In the genomic region with DNA sequence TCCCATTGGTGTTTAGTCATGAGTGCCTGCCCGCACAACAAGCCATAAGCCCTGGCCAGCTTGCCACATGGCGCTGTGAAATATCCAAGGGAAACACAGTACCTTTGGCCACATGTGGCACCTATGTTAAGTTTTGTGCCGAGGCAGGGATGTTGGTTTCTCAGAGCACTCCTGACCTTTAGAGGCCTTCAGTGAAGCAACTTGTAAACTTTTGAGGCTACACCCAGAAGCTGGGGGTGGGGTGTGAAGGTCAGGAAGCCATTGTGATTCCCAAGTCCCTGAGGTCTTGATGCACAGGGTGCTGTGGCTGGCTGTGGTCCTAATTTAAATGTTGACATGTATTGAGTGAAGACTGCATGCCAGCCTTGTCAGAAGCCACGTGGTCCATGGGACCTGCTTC, we compare ENCODE assay signal across 13 mouse cellular contexts. TPM values are rescaled to one million over a fixed set of nuclear protein-coding genes. Genes with fewer than 3 reads are reported as not detected.
DNase-seq lines count a peak whose midpoint lies in the region; ATAC-seq and TF ChIP-seq lines count a peak whose summit lies in the region.
"Had no signal": no experiment of that assay in that cellular context is flagged by ENCODE, and none has a peak within 500 bp of the region (broad histone marks: within the 10 kb centered on the region; RNA-seq: fewer than 3 reads in every experiment).

No protein-coding gene starts in this region.

- H3K79me2 ChIP-seq in heart, adult 2 months (replicated peaks; ENCODE audit: control insufficient read depth, insufficient read depth, low read length): peaks cover 17% of the 10 kb centered on the region
- peaks cover 39% of the 10 kb centered on the region for H3K79me2 ChIP-seq in liver, adult 2 months (ENCODE audit: control insufficient read depth, insufficient read depth, low read length)

- no peak for TF ChIP-seq CTCF in heart, adult 2 months (IDR thresholded peaks at IDR 0.05)
- TF ChIP-seq CTCF in liver, adult 2 months (IDR thresholded peaks at IDR 0.05; ENCODE audit: low read depth, low read length): no peak

- H3K27me3 ChIP-seq in heart, adult 2 months (ENCODE audit: control insufficient read depth, insufficient read depth, low read length): no peaks in the 10 kb centered on the region
- no peaks in the 10 kb centered on the region for H3K27me3 ChIP-seq in liver, adult 2 months (ENCODE audit: control insufficient read depth, insufficient read depth, low read length)
- no peaks in the 10 kb centered on the region for H3K27me3 ChIP-seq in limb, embryonic 13.5 days

- TF ChIP-seq EP300 in heart, adult 2 months (IDR thresholded peaks at IDR 0.05; ENCODE audit: insufficient read depth, low read depth, low read length): no peak

- DNase-seq in heart, adult 2 months: no peak
- no peak for DNase-seq in heart, postnatal 14 days
- peak; percentile 41 for DNase-seq in liver, adult 2 months (ENCODE audit: extremely low read depth, low read depth, low spot score)
- DNase-seq in liver (no peak), R1 (ENCODE audit: low read depth, low spot score) (peak; percentile 35)
- DNase-seq in gastrocnemius, postnatal 25 days: no peak
- DNase-seq in T-cell, adult 2 months (ENCODE audit: low spot score): no peak
- DNase-seq: adrenal gland, postnatal 10 days; lung, adult 18-20 months had no signal

- no peak for ATAC-seq in limb, embryonic 13.5 days (ENCODE audit: low FRiP score, low read depth)

- no peaks in the 10 kb centered on the region for H3K9me3 ChIP-seq in limb, embryonic 13.5 days

- H3K9ac ChIP-seq in heart, adult 2 months (ENCODE audit: low read depth, low read length): no peak overlapping the region
- H3K9ac ChIP-seq in liver, adult 2 months (ENCODE audit: low read depth, low read length): no peak overlapping the region
- H3K9ac ChIP-seq in limb, embryonic 13.5 days: no peak overlapping the region
- H3K9ac ChIP-seq: hindbrain, embryonic 14.5 days had no signal

- H3K27ac ChIP-seq in heart, adult 2 months: peak overlapping the region; percentile 84
- peak overlapping the region; percentile 57 for H3K27ac ChIP-seq in liver, adult 2 months (replicated peaks; ENCODE audit: insufficient read depth, low read depth, low read length)
- 0 out of 2 replicates have a peak overlapping the region, but pooled peaks have one; percentile 6 for H3K27ac ChIP-seq in limb, embryonic 13.5 days
- H3K27ac ChIP-seq: hindbrain, embryonic 14.5 days had no signal

- intact Hi-C loops in heart, adult 2 months (cut with DNase I): no loop called here
- intact Hi-C loops in heart, postnatal 14 days (cut with DNase I): no loop called here

- H3K4me1 ChIP-seq in heart, adult 2 months (ENCODE audit: control insufficient read depth, insufficient read depth, low read length): peaks cover 51% of the 10 kb centered on the region
- H3K4me1 ChIP-seq in liver, adult 2 months (ENCODE audit: control insufficient read depth, insufficient read depth, low read length): peaks cover 71% of the 10 kb centered on the region
- H3K4me1 ChIP-seq in limb, embryonic 13.5 days: peaks cover 16% of the 10 kb centered on the region

- no peaks in the 10 kb centered on the region for H3K36me3 ChIP-seq in heart, adult 2 months (ENCODE audit: control insufficient read depth, insufficient read depth, low read length)
- H3K36me3 ChIP-seq in liver, adult 2 months (ENCODE audit: control insufficient read depth, insufficient read depth, low read length): no peaks in the 10 kb centered on the region
- H3K36me3 ChIP-seq in limb, embryonic 13.5 days: 0 out of 2 replicates have a peak, but pooled peaks cover 3% of the 10 kb centered on the region

- H3K4me2 ChIP-seq in limb, embryonic 13.5 days (replicated peaks): no peak overlapping the region
- H3K4me2 ChIP-seq: hindbrain, embryonic 14.5 days had no signal

- H3K4me3 ChIP-seq in heart, adult 2 months: no peak overlapping the region
- no peak overlapping the region for H3K4me3 ChIP-seq in liver, adult 2 months (ENCODE audit: insufficient read depth, low read depth, low read length)
- no peak overlapping the region for H3K4me3 ChIP-seq in limb, embryonic 13.5 days

- no peak for TF ChIP-seq POLR2A in heart, adult 2 months (IDR thresholded peaks at IDR 0.05; ENCODE audit: insufficient read depth, low read depth, low read length)
- TF ChIP-seq POLR2A in liver, adult 2 months (IDR thresholded peaks at IDR 0.05; ENCODE audit: extremely low read depth, insufficient read depth, low read length): no peak

- 68% methylated on average over 4 of the region's 4 CpGs for WGBS in heart, adult 2 months
- 27% methylated on average over 4 of the region's 4 CpGs for WGBS in liver, adult 2 months
- WGBS in limb, embryonic 13.5 days: 81% methylated on average over 4 of the region's 4 CpGs

RNA-seq across cellular contexts. Expression of a gene that starts 22.9 kb away (rescaled TPM):
- total RNA-seq in heart, adult 2 months (2021): 10 to 100 TPM; 38.3 to 43.6 TPM
- 36.9 and 37.7 TPM in 2 replicates for polyA plus RNA-seq in heart, adult 2 months (2012; rRNA removed)
- 10 to 100 TPM; 50.6 to 55.5 TPM for total RNA-seq in heart, postnatal 14 days (2021)
- 27.7 and 38.9 TPM in 2 replicates for total RNA-seq in liver, adult 2 months (2014; rRNA removed)
- 30.2 and 35.7 TPM in 2 replicates for polyA plus RNA-seq in liver, adult 2 months (2012; rRNA removed)
- polyA plus RNA-seq in limb, embryonic 13.5 days (2015; fragmentation: Nextera tagmentation; extraction: Ambion mirVana): 42.3 and 42.5 TPM in 2 replicates
- 10 to 100 TPM; 16.8 to 17.8 TPM for total RNA-seq in gastrocnemius, postnatal 25 days (2021)

RNA-seq across cellular contexts. Expression of a gene that starts 26.8 kb away (rescaled TPM):
- total RNA-seq in heart, adult 2 months (2021): 10 to 100 TPM; 17.6 to 19.4 TPM
- polyA plus RNA-seq in heart, adult 2 months (2012; rRNA removed): 16.0 and 18.5 TPM in 2 replicates
- 10 to 100 TPM; 18.8 to 19.5 TPM for total RNA-seq in heart, postnatal 14 days (2021)
- total RNA-seq in liver, adult 2 months (2014; rRNA removed): 7.7 and 9.7 TPM in 2 replicates
- 18.6 and 19.1 TPM in 2 replicates for polyA plus RNA-seq in liver, adult 2 months (2012; rRNA removed)
- 32.6 and 34.8 TPM in 2 replicates for polyA plus RNA-seq in limb, embryonic 13.5 days (2015; fragmentation: Nextera tagmentation; extraction: Ambion mirVana)
- total RNA-seq in gastrocnemius, postnatal 25 days (2021): 10 to 100 TPM; 10.6 to 10.7 TPM

RNA-seq across cellular contexts. Expression of a gene that starts 43.4 kb away (rescaled TPM):
- total RNA-seq in heart, adult 2 months (2021): 1 to 10 TPM; 6.5 to 7.3 TPM
- 23.4 and 28.4 TPM in 2 replicates for polyA plus RNA-seq in heart, adult 2 months (2012; rRNA removed)
- total RNA-seq in heart, postnatal 14 days (2021): 1 to 10 TPM; 8.4 to 9.4 TPM
- 12.3 and 19.3 TPM in 2 replicates for total RNA-seq in liver, adult 2 months (2014; rRNA removed)
- polyA plus RNA-seq in liver, adult 2 months (2012; rRNA removed): 26.3 and 30.0 TPM in 2 replicates
- 47.8 and 51.5 TPM in 2 replicates for polyA plus RNA-seq in limb, embryonic 13.5 days (2015; fragmentation: Nextera tagmentation; extraction: Ambion mirVana)
- 1 to 10 TPM; 2.4 to 2.7 TPM for total RNA-seq in gastrocnemius, postnatal 25 days (2021)

RNA-seq across cellular contexts. Expression of a gene that starts 43.5 kb away (rescaled TPM):
- total RNA-seq in heart, adult 2 months (2021): 1 to 10 TPM; 8.0 to 8.5 TPM
- polyA plus RNA-seq in heart, adult 2 months (2012; rRNA removed): 15.5 and 15.9 TPM in 2 replicates
- 10 to 100 TPM; 14.6 to 15.9 TPM for total RNA-seq in heart, postnatal 14 days (2021)
- total RNA-seq in liver, adult 2 months (2014; rRNA removed): 12.3 and 17.5 TPM in 2 replicates
- polyA plus RNA-seq in liver, adult 2 months (2012; rRNA removed): 19.0 and 30.9 TPM in 2 replicates
- 42.5 and 43.6 TPM in 2 replicates for polyA plus RNA-seq in limb, embryonic 13.5 days (2015; fragmentation: Nextera tagmentation; extraction: Ambion mirVana)
- 1 to 10 TPM; 3.8 to 4.5 TPM for total RNA-seq in gastrocnemius, postnatal 25 days (2021)

RNA-seq across cellular contexts. Expression of a gene that starts 43.8 kb away (rescaled TPM):
- 1 to 10 TPM; 1.5 to 3.3 TPM for total RNA-seq in heart, adult 2 months (2021)
- polyA plus RNA-seq in heart, adult 2 months (2012; rRNA removed): 2.1 and 2.3 TPM in 2 replicates
- 1 to 10 TPM; 1.4 to 1.9 TPM for total RNA-seq in heart, postnatal 14 days (2021)
- not detected in 2 replicates for total RNA-seq in liver, adult 2 months (2014; rRNA removed)
- polyA plus RNA-seq in liver, adult 2 months (2012; rRNA removed): not detected in 2 replicates
- 0.96 and 1.5 TPM in 2 replicates for polyA plus RNA-seq in limb, embryonic 13.5 days (2015; fragmentation: Nextera tagmentation; extraction: Ambion mirVana)
- 1 to 10 TPM; 3.2 to 3.9 TPM for total RNA-seq in gastrocnemius, postnatal 25 days (2021)
- total RNA-seq: common myeloid progenitor, adult 5-6 weeks had no signal
- polyA plus RNA-seq: urinary bladder, adult 2 months had no signal

Comparison
In these comparisons a context has a peak if more than half of its experiments do, and no peak if none do; other contexts are left out.
1. DNase-seq: peak in liver, adult 2 months (single experiment) and R1 (single experiment); none in heart, adult 2 months (0 of 2), heart, postnatal 14 days (0 of 2), liver (single experiment), gastrocnemius, postnatal 25 days (single experiment) and T-cell, adult 2 months (single experiment).
2. H3K27ac ChIP-seq: peak in every context shown above with its lines; median percentile 84 in heart, adult 2 months; 57 in liver, adult 2 months; 6 in limb, embryonic 13.5 days.